Mouse (Mus musculus): Measurements from ENCODE around the gene Cpne8.
A peak's percentile ranks its signal among the peaks of the same experiment; 100 is the strongest.

The Cpne8 gene

GRCm38 (mm10) chr15:90678985-90679759 is at the start of gene Cpne8:
Gene Cpne8 (minus strand): TSS chr15:90679432.
- peak; percentile 77 to 86 for DNase-seq

- DNase-seq: no peak
Observed at GRCm38 (mm10) chr15:90717717-90718116, 38.5 kb upstream of the Cpne8 start.

GRCm38 (mm10) chr15:90709296-90709695 is 30.1 kb upstream of the Cpne8 start:
- DNase-seq: no peak

GRCm38 (mm10) chr15:90704314-90704713 is 25.1 kb upstream of the Cpne8 start:
- DNase-seq: no peak

GRCm38 (mm10) chr15:90703502-90704232 is 24.4 kb upstream of the Cpne8 start:
- no peak for DNase-seq

- DNase-seq: no peak
Observed at GRCm38 (mm10) chr15:90686770-90687169, 7.5 kb upstream of the Cpne8 start.

GRCm38 (mm10) chr15:90679760-90680579 is 738 bp upstream of the Cpne8 start:
- DNase-seq: peak; percentile 80 to 82

- peak; percentile 53 to 67 for DNase-seq
Observed at GRCm38 (mm10) chr15:90678488-90678887, 744 bp downstream of the Cpne8 start.

- DNase-seq: peak; percentile 35
Observed at GRCm38 (mm10) chr15:90669494-90669893, 9.7 kb downstream of the Cpne8 start.

GRCm38 (mm10) chr15:90666893-90667292 is 12.3 kb downstream of the Cpne8 start:
- no peak for DNase-seq

GRCm38 (mm10) chr15:90664615-90665014 is 14.6 kb downstream of the Cpne8 start:
- no peak for DNase-seq

GRCm38 (mm10) chr15:90663631-90664030 is 15.6 kb downstream of the Cpne8 start:
- DNase-seq: no peak

GRCm38 (mm10) chr15:90660723-90661122 is 18.5 kb downstream of the Cpne8 start:
- DNase-seq: no peak

- no peak for DNase-seq
Observed at GRCm38 (mm10) chr15:90658053-90658452, 21.2 kb downstream of the Cpne8 start.

GRCm38 (mm10) chr15:90656521-90656920 is 22.7 kb downstream of the Cpne8 start:
- no peak for DNase-seq

GRCm38 (mm10) chr15:90647011-90647577 is 32.1 kb downstream of the Cpne8 start:
- no peak for DNase-seq

- no peak for DNase-seq
Observed at GRCm38 (mm10) chr15:90646326-90646725, 32.9 kb downstream of the Cpne8 start.

GRCm38 (mm10) chr15:90645828-90646227 is 33.4 kb downstream of the Cpne8 start:
- DNase-seq: no peak

- DNase-seq: no peak
Observed at GRCm38 (mm10) chr15:90624201-90624600, 55.0 kb downstream of the Cpne8 start.

GRCm38 (mm10) chr15:90622005-90622404 is 57.2 kb downstream of the Cpne8 start:
- DNase-seq: no peak

- no peak for DNase-seq
Observed at GRCm38 (mm10) chr15:90619736-90620135, 59.5 kb downstream of the Cpne8 start.

- peak; percentile 18 to 29 for DNase-seq
Observed at GRCm38 (mm10) chr15:90616116-90616798, 63.0 kb downstream of the Cpne8 start.
